Mouse (Mus musculus): ENCODE data around the gene Cga. TPM values are rescaled to one million over a fixed set of nuclear protein-coding genes. Genes with fewer than 3 reads are reported as not detected.

The Cga gene
- not detected for total RNA-seq (2023)

GRCm38 (mm10) chr4:34893479-34893878 lies at the start of gene Cga:
TSS of gene Cga (plus strand) at chr4:34893779.

GRCm38 (mm10) chr4:34882818-34883217 lies 10.8 kb upstream of the Cga start, which contains the start of gene Zfp292:
TSS of gene Zfp292 (minus strand) at chr4:34882960.

Other genes starting within 250 kb of the Cga start
- gene Slc35a1, start 206.3 kb upstream of the Cga start, total RNA-seq (2023) = 10 to 100 TPM in 1 of 2 experiments, 1 to 10 TPM in 1; 6.9 to 11.1 TPM
- gene Cfap206, start 163.6 kb upstream of the Cga start, total RNA-seq (2023) = not detected
- not detected for gene Gm136, start 137.5 kb upstream of the Cga start, total RNA-seq (2023)
- gene Smim8, start 115.4 kb upstream of the Cga start, total RNA-seq (2023) = 1 to 10 TPM; 5.2 to 7.4 TPM
- gene Zfp292, start 10.8 kb upstream of the Cga start, total RNA-seq (2023) = 10 to 100 TPM; 19.2 to 20.1 TPM